Mouse (Mus musculus) hindbrain, embryonic 15.5 days (tissue): ENCODE results near the gene Lrrc17. TPM values are rescaled to one million over a fixed set of nuclear protein-coding genes. Genes with fewer than 3 reads are reported as not detected.

Source experiments
- ATAC-seq: fragments of 200-750 bp; cut with Nextera tagmentation; 2 replicates; pipeline ENCODE4 v1.8.0; 2017; ENCODE audit warnings: low read depth, moderate number of reproducible peaks, moderate TSS enrichment; ENCODE audit not compliant: low FRiP score
- H3K27ac ChIP-seq: fragments of 300-500 bp; sonication (generic); replicated peaks from 2 replicates; pipeline ENCODE4 v1.5.1; 2015; ENCODE audit warnings: mild to moderate bottlenecking, inconsistent platforms
- H3K27me3 ChIP-seq: fragments of 300-500 bp; sonication (generic); 2 replicates; pipeline ENCODE4 v1.6.1; 2015; ENCODE audit warnings: control low read depth, inconsistent platforms
- H3K36me3 ChIP-seq: fragments of 300-500 bp; sonication (generic); 2 replicates; pipeline ENCODE4 v1.6.1; 2015; ENCODE audit warnings: control low read depth, inconsistent platforms
- H3K4me1 ChIP-seq: fragments of 300-500 bp; sonication (generic); replicated peaks from 2 replicates; pipeline ENCODE4 v1.6.1; 2015; ENCODE audit warnings: control low read depth, inconsistent platforms
- H3K4me2 ChIP-seq: fragments of 300-500 bp; sonication (generic); 2 replicates; pipeline ENCODE4 v1.6.1; 2015; ENCODE audit warnings: moderate library complexity, mild to moderate bottlenecking, inconsistent platforms
- H3K4me3 ChIP-seq: fragments of 300-500 bp; sonication (generic); 2 replicates; pipeline ENCODE4 v1.5.1; 2015; ENCODE audit warnings: mild to moderate bottlenecking, inconsistent platforms
- H3K9ac ChIP-seq: fragments of 300-500 bp; sonication (generic); 2 replicates; pipeline ENCODE4 v1.6.1; 2015; ENCODE audit warnings: inconsistent platforms
- H3K9me3 ChIP-seq: fragments of 300-500 bp; sonication (generic); 2 replicates; pipeline ENCODE4 v1.6.1; 2016; ENCODE audit warnings: control low read depth, inconsistent platforms
- WGBS: fragments of 180-500 bp; shearing (Covaris S2); methylation state at CpG from one replicate; pipeline ENCODE4 v1.1.7; 2015; 5-methylcytosine and 5-hydroxymethylcytosine counted together
- polyA plus RNA-seq: library from polyadenylated mRNA; unstranded; fragments of >200 nt; fragmentation: Nextera tagmentation; extraction: Ambion mirVana; gene quantifications from 2 replicates; pipeline ENCODE4 v1.2.1, GENCODE M21; 2015

Gene Lrrc17
- polyA plus RNA-seq, 1 experiment from 2014 or later: 5.7 TPM

DNA sequence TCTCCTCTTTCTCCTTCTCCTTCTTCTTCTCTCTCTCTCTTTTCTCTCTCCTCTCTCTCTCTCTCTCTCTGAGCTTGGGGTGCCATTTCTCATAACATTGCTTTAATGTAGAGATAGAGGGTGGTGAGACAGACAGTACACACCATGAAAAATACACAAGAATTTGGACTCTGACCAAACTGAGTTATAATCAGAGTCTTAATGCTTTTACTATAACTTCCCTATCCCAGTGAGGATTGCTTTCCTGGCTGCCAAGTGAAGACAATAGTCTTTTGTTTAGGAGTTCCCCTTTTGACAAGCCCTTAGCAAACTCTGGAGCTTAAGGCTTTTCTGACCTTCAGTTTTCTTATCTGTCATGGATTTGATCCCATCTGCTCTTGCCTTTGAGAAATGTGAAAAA is 1.9 kb downstream of the Lrrc17 start:
- Histone ChIP-seq H3K27ac (no peak overlapping the region), H3K9ac (no peak overlapping the region), H3K27me3 (no peaks in the 10 kb centered on the region), H3K4me2 (no peak overlapping the region), H3K4me3 (no peak overlapping the region), H3K4me1 (no peaks in the 10 kb centered on the region), H3K36me3 (no peaks in the 10 kb centered on the region), H3K9me3 (no peaks in the 10 kb centered on the region)
- ATAC-seq: no peak

DNA sequence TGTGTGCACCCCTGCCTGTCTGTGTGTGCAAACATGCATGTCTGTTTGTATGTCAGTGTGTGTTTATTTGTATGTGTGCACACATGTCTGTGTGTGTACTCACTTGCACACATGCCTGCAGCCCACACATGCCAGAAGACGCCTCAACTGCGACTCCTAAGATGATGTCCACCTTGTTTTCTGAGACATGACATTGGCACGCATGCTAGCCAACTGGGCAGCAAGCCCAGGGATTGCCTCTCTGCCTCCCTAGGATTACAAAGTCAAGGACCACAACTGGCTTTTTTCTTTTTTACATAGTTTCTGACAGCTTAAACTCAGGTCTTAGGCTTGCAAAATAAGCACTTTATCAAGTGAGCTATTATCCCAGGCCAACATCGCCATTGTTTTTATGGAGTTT is 2.4 kb downstream of the Lrrc17 start:
- H3K27me3 ChIP-seq: no peaks in the 10 kb centered on the region
- no peak overlapping the region for H3K27ac ChIP-seq
- no peak for ATAC-seq
- no peak overlapping the region for H3K4me2 ChIP-seq
- H3K4me3 ChIP-seq: no peak overlapping the region
- no peaks in the 10 kb centered on the region for H3K9me3 ChIP-seq
- H3K9ac ChIP-seq: no peak overlapping the region
- WGBS: 76% methylated on average over 4 of the region's 4 CpGs
- H3K36me3 ChIP-seq: no peaks in the 10 kb centered on the region
- H3K4me1 ChIP-seq: no peaks in the 10 kb centered on the region

DNA sequence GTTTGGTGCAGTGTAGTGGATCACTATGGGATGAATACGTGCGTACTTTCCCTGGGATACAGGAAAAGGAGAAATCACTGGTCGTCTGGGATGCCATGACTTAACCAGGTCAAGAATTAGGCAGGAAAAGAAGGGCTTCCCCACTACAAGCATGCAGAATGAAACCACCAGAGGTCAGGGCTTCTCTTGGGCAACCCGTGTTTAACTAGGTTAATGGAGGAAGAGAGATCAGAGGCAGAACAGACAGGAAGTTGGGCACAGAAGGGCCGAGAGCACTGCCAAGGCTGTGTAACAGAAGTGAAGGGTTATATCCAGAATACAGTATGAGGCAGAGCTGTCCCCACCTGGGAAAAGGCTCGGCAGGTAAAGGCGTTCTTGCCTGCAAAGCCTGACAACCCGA is 3.6 kb downstream of the Lrrc17 start:
- Histone ChIP-seq H3K27me3 (no peaks in the 10 kb centered on the region), H3K27ac (no peak overlapping the region), H3K4me3 (no peak overlapping the region), H3K4me1 (no peaks in the 10 kb centered on the region), H3K9ac (no peak overlapping the region), H3K9me3 (no peaks in the 10 kb centered on the region), H3K4me2 (no peak overlapping the region), H3K36me3 (no peaks in the 10 kb centered on the region)
- no peak for ATAC-seq
- WGBS: 89% methylated on average over 8 of the region's 8 CpGs

DNA sequence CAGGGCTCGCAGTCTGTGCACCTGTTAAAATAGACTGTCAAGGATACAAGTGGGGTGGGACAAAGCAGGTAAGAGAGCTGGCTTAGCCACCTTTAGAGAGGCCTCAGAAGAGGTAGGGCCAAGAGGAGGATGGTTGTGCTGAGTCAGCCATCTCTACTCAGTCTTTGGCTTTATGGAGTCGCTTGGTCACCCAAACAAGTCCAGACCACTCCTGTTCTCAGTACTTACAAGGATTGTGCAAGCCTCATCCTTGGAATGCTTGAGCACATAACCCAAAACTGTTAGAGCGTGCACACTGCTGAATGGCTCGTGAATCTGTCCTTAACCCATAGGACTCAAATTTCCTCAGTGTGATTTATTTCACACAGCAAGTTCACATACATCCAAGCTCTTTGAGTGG is 10.3 kb downstream of the Lrrc17 start:
- WGBS: 92% methylated on average over 4 of the region's 4 CpGs
- no peak overlapping the region for H3K4me2 ChIP-seq

GRCm38 (mm10) chr5:21554732-21555131 is 11.4 kb downstream of the Lrrc17 start:
- Histone ChIP-seq H3K27ac (no peak overlapping the region), H3K36me3 (no peaks in the 10 kb centered on the region), H3K27me3 (no peaks in the 10 kb centered on the region), H3K9ac (no peak overlapping the region), H3K4me3 (no peak overlapping the region), H3K4me1 (no peaks in the 10 kb centered on the region), H3K9me3 (no peaks in the 10 kb centered on the region), H3K4me2 (no peak overlapping the region)
- WGBS: 93% methylated on average over 1 of the region's 1 CpGs
- ATAC-seq: no peak

More for the DNA sequence above, 10.3 kb downstream of the Lrrc17 start:
- Histone ChIP-seq H3K27me3 (no peaks in the 10 kb centered on the region), H3K36me3 (no peaks in the 10 kb centered on the region), H3K4me1 (no peaks in the 10 kb centered on the region), H3K9me3 (no peaks in the 10 kb centered on the region), H3K4me3 (no peak overlapping the region), H3K27ac (no peak overlapping the region), H3K9ac (no peak overlapping the region)
- no peak for ATAC-seq

- Histone ChIP-seq H3K27me3 (no peaks in the 10 kb centered on the region), H3K27ac (no peak overlapping the region), H3K9ac (no peak overlapping the region), H3K9me3 (no peaks in the 10 kb centered on the region), H3K4me2 (no peak overlapping the region), H3K4me3 (no peak overlapping the region), H3K36me3 (no peaks in the 10 kb centered on the region), H3K4me1 (no peaks in the 10 kb centered on the region)
- no peak for ATAC-seq
- 75% methylated on average over 3 of the region's 3 CpGs for WGBS
Measured at GRCm38 (mm10) chr5:21556502-21556901, 13.1 kb downstream of the Lrrc17 start.

DNA sequence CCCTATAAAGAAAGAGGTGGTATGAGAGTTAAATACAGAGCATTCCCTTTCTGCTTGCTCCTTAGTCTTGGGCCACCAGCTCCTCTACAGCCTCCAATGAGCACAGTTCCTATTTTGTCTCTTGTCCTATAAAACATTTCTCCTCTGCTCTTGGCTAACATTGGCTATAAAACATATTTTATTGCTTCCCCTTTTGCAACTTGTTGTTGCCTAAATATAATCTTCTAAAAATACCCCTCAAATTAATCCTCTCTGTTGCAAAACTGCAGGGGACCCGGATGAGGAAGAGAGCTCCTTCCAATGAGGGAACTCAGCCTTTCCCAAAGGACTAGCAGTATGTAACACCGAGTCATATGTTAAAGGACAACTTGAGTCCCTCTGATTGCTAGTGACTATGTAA is 20.6 kb downstream of the Lrrc17 start:
- H3K36me3 ChIP-seq: no peaks in the 10 kb centered on the region
- no peak overlapping the region for H3K27ac ChIP-seq
- no peak overlapping the region for H3K4me2 ChIP-seq
- WGBS: 89% methylated on average over 2 of the region's 2 CpGs
- H3K4me3 ChIP-seq: no peak overlapping the region
- H3K4me1 ChIP-seq: no peaks in the 10 kb centered on the region
- no peaks in the 10 kb centered on the region for H3K9me3 ChIP-seq
- H3K9ac ChIP-seq: no peak overlapping the region
- H3K27me3 ChIP-seq: no peaks in the 10 kb centered on the region
- no peak for ATAC-seq

- H3K27me3 ChIP-seq: no peaks in the 10 kb centered on the region
- no peak for ATAC-seq
- no peaks in the 10 kb centered on the region for H3K4me1 ChIP-seq
- H3K36me3 ChIP-seq: no peaks in the 10 kb centered on the region
- H3K4me3 ChIP-seq: no peak overlapping the region
- H3K9me3 ChIP-seq: no peaks in the 10 kb centered on the region
- no peak overlapping the region for H3K4me2 ChIP-seq
- H3K27ac ChIP-seq: no peak overlapping the region
- no peak overlapping the region for H3K9ac ChIP-seq
- WGBS: 88% methylated on average over 9 of the region's 9 CpGs
Measured at GRCm38 (mm10) chr5:21565392-21566065, 22.2 kb downstream of the Lrrc17 start.

GRCm38 (mm10) chr5:21567784-21568183 is 24.4 kb downstream of the Lrrc17 start:
- Histone ChIP-seq H3K4me3 (no peak overlapping the region), H3K9ac (no peak overlapping the region), H3K36me3 (no peaks in the 10 kb centered on the region), H3K27ac (no peak overlapping the region), H3K9me3 (no peaks in the 10 kb centered on the region), H3K4me1 (no peaks in the 10 kb centered on the region), H3K4me2 (no peak overlapping the region), H3K27me3 (no peaks in the 10 kb centered on the region)
- 81% methylated on average over 1 of the region's 1 CpGs for WGBS
- no peak for ATAC-seq

GRCm38 (mm10) chr5:21572764-21573416 is 29.5 kb downstream of the Lrrc17 start:
- no peaks in the 10 kb centered on the region for H3K4me1 ChIP-seq
- no peak overlapping the region for H3K4me2 ChIP-seq
- no peaks in the 10 kb centered on the region for H3K36me3 ChIP-seq
- no peak overlapping the region for H3K4me3 ChIP-seq
- no peak overlapping the region for H3K27ac ChIP-seq
- no peak for ATAC-seq
- no peak overlapping the region for H3K9ac ChIP-seq
- H3K27me3 ChIP-seq: no peaks in the 10 kb centered on the region
- H3K9me3 ChIP-seq: no peaks in the 10 kb centered on the region
- 70% methylated on average over 3 of the region's 3 CpGs for WGBS

DNA sequence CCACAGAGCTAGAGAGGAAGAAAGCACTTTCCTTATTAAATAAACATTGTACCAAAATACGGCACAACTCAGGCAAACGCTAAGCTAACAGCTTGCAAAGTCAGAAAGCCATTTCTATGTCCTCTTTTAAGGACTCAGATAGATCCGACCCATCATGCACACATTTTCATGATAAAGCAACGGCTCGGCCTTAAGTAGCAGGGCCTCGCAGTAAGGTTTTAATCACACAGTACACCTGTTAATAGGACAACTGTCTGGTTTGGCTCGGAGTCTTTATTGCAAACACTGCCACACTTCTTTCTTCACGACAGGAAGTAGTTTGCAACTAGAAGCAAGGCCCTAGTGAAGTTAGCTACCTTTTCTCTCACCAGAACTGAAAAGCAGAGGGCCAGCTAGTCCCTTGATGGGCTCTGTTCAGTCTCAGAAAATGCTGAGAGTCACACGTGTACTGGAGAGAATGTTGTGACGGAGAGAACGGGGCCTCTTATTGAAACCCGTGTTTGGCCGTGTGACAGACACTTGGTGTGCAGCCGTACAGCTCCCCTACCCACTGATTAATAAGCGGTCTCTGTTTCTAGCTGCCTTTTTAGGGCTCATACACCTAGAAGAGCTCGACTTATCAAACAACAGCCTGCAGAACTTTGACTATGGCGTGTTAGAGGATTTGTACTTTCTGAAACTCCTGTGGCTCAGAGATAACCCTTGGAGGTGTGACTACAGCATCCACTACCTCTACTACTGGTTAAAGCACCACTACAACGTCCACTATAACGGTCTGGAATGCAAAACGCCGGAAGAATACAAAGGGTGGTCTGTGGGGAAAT is 31.2 kb downstream of the Lrrc17 start:
- no peak overlapping the region for H3K4me2 ChIP-seq
- H3K27ac ChIP-seq: no peak overlapping the region
- no peaks in the 10 kb centered on the region for H3K36me3 ChIP-seq
- H3K4me1 ChIP-seq: no peaks in the 10 kb centered on the region
- WGBS: 74% methylated on average over 21 of the region's 21 CpGs
- H3K9ac ChIP-seq: no peak overlapping the region
- H3K9me3 ChIP-seq: no peaks in the 10 kb centered on the region
- H3K27me3 ChIP-seq: no peaks in the 10 kb centered on the region
- H3K4me3 ChIP-seq: no peak overlapping the region
- no peak for ATAC-seq

- no peaks in the 10 kb centered on the region for H3K27me3 ChIP-seq
- H3K9me3 ChIP-seq: no peaks in the 10 kb centered on the region
- H3K4me2 ChIP-seq: no peak overlapping the region
- H3K9ac ChIP-seq: no peak overlapping the region
- no peaks in the 10 kb centered on the region for H3K36me3 ChIP-seq
- ATAC-seq: no peak
- no peak overlapping the region for H3K4me3 ChIP-seq
- 75% methylated on average over 13 of the region's 13 CpGs for WGBS
- H3K4me1 ChIP-seq: no peaks in the 10 kb centered on the region
- H3K27ac ChIP-seq: no peak overlapping the region
Measured at GRCm38 (mm10) chr5:21575210-21575550, 31.8 kb downstream of the Lrrc17 start.
